In genomic region chr11:16950226-16950975, GRCm38 (mm10) we compare ENCODE assay signal across 8 mouse cellular contexts. TPM values are rescaled to one million over a fixed set of nuclear protein-coding genes. Genes with fewer than 3 reads are reported as not detected.
DNase-seq lines count a peak whose midpoint lies in the region; ATAC-seq and TF ChIP-seq lines count a peak whose summit lies in the region.

No protein-coding gene starts in this region.

- WGBS in heart, embryonic 13.5 days: 39% methylated on average over 13 of the region's 13 CpGs
- whole genome bisulfite sequencing in forebrain, embryonic 12.5 days: 49% methylated on average over 13 of the region's 13 CpGs
- WGBS in liver, embryonic 15.5 days (ENCODE audit: insufficient replicate concordance): 23% methylated on average over 13 of the region's 13 CpGs

- no peak for TF ChIP-seq CTCF in ES-Bruce4 (IDR thresholded peaks at IDR 0.05; ENCODE audit: low read depth, low read length)

- ATAC-seq in heart, embryonic 13.5 days (ENCODE audit: extremely low read depth, insufficient number of reproducible peaks, low FRiP score, low TSS enrichment): no peak
- ATAC-seq in forebrain, embryonic 12.5 days (ENCODE audit: low FRiP score): no peak
- peak; percentile 13 for ATAC-seq in liver, embryonic 15.5 days (ENCODE audit: insufficient read depth)

- peaks cover 36% of the 10 kb centered on the region for H3K4me1 ChIP-seq in heart, embryonic 13.5 days
- H3K4me1 ChIP-seq in ES-Bruce4 (ENCODE audit: control insufficient read depth, insufficient read depth, low read length): no peaks in the 10 kb centered on the region
- H3K4me1 ChIP-seq in forebrain, embryonic 12.5 days: peaks cover 7% of the 10 kb centered on the region
- peaks cover 33% of the 10 kb centered on the region for H3K4me1 ChIP-seq in liver, embryonic 15.5 days (replicated peaks)

- TF ChIP-seq POLR2A in ES-Bruce4 (IDR thresholded peaks at IDR 0.05; ENCODE audit: insufficient read depth, low read length): no peak

- peak overlapping the region; percentile 53; the same call in 1 of the 2 replicates for H3K27ac ChIP-seq in heart, embryonic 13.5 days (replicated peaks)
- no peak overlapping the region for H3K27ac ChIP-seq in ES-Bruce4 (ENCODE audit: insufficient read depth, low read length)
- H3K27ac ChIP-seq in forebrain, embryonic 12.5 days: no peak overlapping the region
- H3K27ac ChIP-seq in liver, embryonic 15.5 days (replicated peaks): peak overlapping the region; percentile 58

- H3K4me3 ChIP-seq in heart, embryonic 13.5 days: peak overlapping the region; percentile 78
- peak overlapping the region; percentile 79 for H3K4me3 ChIP-seq in ES-Bruce4 (ENCODE audit: low read depth, low read length)
- peak overlapping the region; percentile 66 for H3K4me3 ChIP-seq in forebrain, embryonic 12.5 days (replicated peaks)
- H3K4me3 ChIP-seq in liver, embryonic 15.5 days (replicated peaks): peak overlapping the region; percentile 75

- no peaks in the 10 kb centered on the region for H3K27me3 ChIP-seq in heart, embryonic 13.5 days (replicated peaks)
- H3K27me3 ChIP-seq in ES-Bruce4 (ENCODE audit: control insufficient read depth, insufficient read depth, low read length, poor library complexity, severe bottlenecking): no peaks in the 10 kb centered on the region
- no peaks in the 10 kb centered on the region for H3K27me3 ChIP-seq in forebrain, embryonic 12.5 days
- no peaks in the 10 kb centered on the region for H3K27me3 ChIP-seq in liver, embryonic 15.5 days

- TF ChIP-seq EP300 in ES-Bruce4 (IDR thresholded peaks at IDR 0.05; ENCODE audit: insufficient read depth, low read depth, low read length): no peak

- no peaks in the 10 kb centered on the region for H3K36me3 ChIP-seq in heart, embryonic 13.5 days
- no peaks in the 10 kb centered on the region for H3K36me3 ChIP-seq in ES-Bruce4 (ENCODE audit: control insufficient read depth, insufficient read depth, low read length, poor library complexity, severe bottlenecking)
- H3K36me3 ChIP-seq in forebrain, embryonic 12.5 days (replicated peaks): no peaks in the 10 kb centered on the region; the same call in 1 of the 2 replicates
- 0 out of 2 replicates have a peak, but pooled peaks cover 5% of the 10 kb centered on the region for H3K36me3 ChIP-seq in liver, embryonic 15.5 days (replicated peaks)

- H3K4me2 ChIP-seq in heart, embryonic 13.5 days: peak overlapping the region; percentile 91
- peak overlapping the region; percentile 74 for H3K4me2 ChIP-seq in forebrain, embryonic 12.5 days
- peak overlapping the region; percentile 67 for H3K4me2 ChIP-seq in liver, embryonic 15.5 days

- peak overlapping the region; percentile 81 for H3K9ac ChIP-seq in heart, embryonic 13.5 days
- H3K9ac ChIP-seq in ES-Bruce4 (ENCODE audit: low read depth, poor library complexity, severe bottlenecking): peak overlapping the region; percentile 54
- H3K9ac ChIP-seq in forebrain, embryonic 12.5 days: peak overlapping the region; percentile 36; the same call in 1 of the 2 replicates
- H3K9ac ChIP-seq in liver, embryonic 15.5 days: peak overlapping the region; percentile 65

- no peaks in the 10 kb centered on the region for H3K9me3 ChIP-seq in heart, embryonic 13.5 days
- H3K9me3 ChIP-seq in ES-Bruce4 (replicated peaks; ENCODE audit: control insufficient read depth, insufficient read depth, low read length, poor library complexity, severe bottlenecking): no peaks in the 10 kb centered on the region; the same call in 1 of the 2 replicates
- no peaks in the 10 kb centered on the region for H3K9me3 ChIP-seq in forebrain, embryonic 12.5 days
- H3K9me3 ChIP-seq in liver, embryonic 15.5 days (replicated peaks): no peaks in the 10 kb centered on the region

- no peak for DNase-seq in heart, adult 11 months
- DNase-seq in right cerebral cortex, adult 2 months (ENCODE audit: low spot score in 2 of 2): no peak
- no peak for DNase-seq in layer of hippocampus, postnatal 25 days (ENCODE audit: extremely low spot score in 1 of 2, low spot score in 1 of 2)
- DNase-seq in spleen, postnatal 36 days (ENCODE audit: low spot score in 2 of 2): no peak

RNA-seq across cellular contexts. Expression of gene Fbxo48, which starts 0.8 kb away (rescaled TPM):
- 0.92 and 1.1 TPM in 2 replicates for polyA plus RNA-seq in heart, embryonic 13.5 days (2015; fragmentation: Nextera tagmentation; extraction: Ambion mirVana)
- 4.6 and 6.7 TPM in 2 replicates for polyA plus RNA-seq in ES-Bruce4 (2011; ENCODE audit: insufficient read depth, insufficient read length, low read depth, missing spikeins)
- 1.5 and 1.9 TPM in 2 replicates for polyA plus RNA-seq in forebrain, embryonic 12.5 days (2016; fragmentation: Nextera tagmentation; extraction: Ambion mirVana)
- polyA plus RNA-seq in liver, embryonic 15.5 days (2015; fragmentation: Nextera tagmentation; extraction: Ambion mirVana): 1.5 and 1.7 TPM in 2 replicates
- 1 to 10 TPM in 1 of 2 experiments, under 1 TPM in 1; 0.86 to 1.9 TPM for total RNA-seq in layer of hippocampus, postnatal 25 days (2021)

Comparison
In these comparisons a context has a peak if more than half of its experiments do, and no peak if none do; other contexts are left out.
1. H3K27ac ChIP-seq: peak in heart, embryonic 13.5 days (single experiment) and liver, embryonic 15.5 days (single experiment); none in ES-Bruce4 (single experiment) and forebrain, embryonic 12.5 days (single experiment).
2. Peak in every context shown above with its lines, with median percentiles within 50 percentile points of each other: H3K4me2 ChIP-seq, H3K4me3 ChIP-seq and H3K9ac ChIP-seq.